ENCODE assay signal across 8 mouse cellular contexts in the genomic region with DNA sequence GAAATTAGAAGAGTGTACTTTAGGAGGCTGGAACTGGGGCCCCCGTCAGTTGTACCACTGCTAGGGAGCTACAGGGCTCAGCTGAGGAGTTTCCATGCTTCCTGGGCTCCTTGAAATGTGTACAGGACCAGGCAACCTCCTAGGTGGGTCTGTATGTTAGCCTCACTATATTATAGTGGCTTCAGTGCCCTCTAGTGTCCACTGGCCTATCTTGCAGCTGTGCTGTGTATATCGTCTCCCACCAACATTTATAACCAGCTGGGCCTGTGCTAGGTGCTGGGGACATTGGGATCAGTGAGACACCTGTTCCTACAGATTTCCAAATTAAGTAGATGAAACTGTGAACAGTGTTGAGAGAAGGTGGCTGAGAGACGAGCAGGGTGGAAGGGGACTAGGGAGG. TPM values are rescaled to one million over a fixed set of nuclear protein-coding genes. Genes with fewer than 3 reads are reported as not detected.
DNase-seq lines count a peak whose midpoint lies in the region; ATAC-seq and TF ChIP-seq lines count a peak whose summit lies in the region.

No protein-coding gene starts in this region.

- 32% methylated on average over 3 of the region's 3 CpGs for WGBS in midbrain, embryonic 13.5 days

- intact Hi-C loops in left cerebral cortex, postnatal 4 days (cut with DNase I) = no loop called here

- ATAC-seq in Patski = peak; percentile 56
- ATAC-seq in common myeloid progenitor, adult 5-6 weeks (replicated peaks; ENCODE audit: low read depth, poor library complexity, severe bottlenecking) = peak; percentile 60; the same call in 1 of the 2 replicates
- peak; percentile 44 to 61; a peak in 3 of 4 replicates for ATAC-seq in hematopoietic stem cell, adult 5-6 weeks (replicated peaks in 1 of 2; ENCODE audit: insufficient read depth in 1 of 2, low FRiP score in 2 of 2, low TSS enrichment in 1 of 2, low read depth in 1 of 2, poor library complexity in 2 of 2, severe bottlenecking in 2 of 2)
- ATAC-seq in midbrain, embryonic 13.5 days = peak; percentile 75

- peaks cover 26% of the 10 kb centered on the region for H3K4me1 ChIP-seq in midbrain, embryonic 13.5 days (replicated peaks)

- H3K9me3 ChIP-seq in midbrain, embryonic 13.5 days = no peaks in the 10 kb centered on the region

- H3K4me2 ChIP-seq in midbrain, embryonic 13.5 days (replicated peaks) = no peak overlapping the region

- H3K4me3 ChIP-seq in midbrain, embryonic 13.5 days (replicated peaks) = no peak overlapping the region

- DNase-seq in ovary, adult 18-20 months (ENCODE audit: low spot score) = peak; percentile 2
- no peak for DNase-seq in ovary, postnatal 10 days (ENCODE audit: low spot score)
- DNase-seq in Patski (ENCODE audit: low read depth, low spot score) = no peak
- DNase-seq in left cerebral cortex, postnatal 4 days = peak; percentile 49
- no peak for DNase-seq in T-cell, adult 2 months (ENCODE audit: low spot score)

- POLR2A ChIA-PET in Patski (lab: Charles Lee) = no interaction called here

- no peak overlapping the region for H3K9ac ChIP-seq in midbrain, embryonic 13.5 days (replicated peaks)

- in situ Hi-C loops in Patski (cut with MboI; ENCODE audit: low pct_unique_long_range_greater_than_20kb) = no loop called here

- no peaks in the 10 kb centered on the region for H3K36me3 ChIP-seq in midbrain, embryonic 13.5 days

- no peak overlapping the region for H3K27ac ChIP-seq in midbrain, embryonic 13.5 days

- no peak for TF ChIP-seq CTCF in Patski (IDR thresholded peaks at IDR 0.05)

- CTCF ChIA-PET in Patski (lab: Charles Lee) = interaction anchor here (0.9 to 1.9 kb wide), 8 partner anchors 13 to 229 kb away, joined by 3 to 5 read pairs (median 3); no protein-coding TSS in a partner anchor

- H3K27me3 ChIP-seq in Patski = peaks cover 26% of the 10 kb centered on the region
- H3K27me3 ChIP-seq in midbrain, embryonic 13.5 days = peaks cover 87% of the 10 kb centered on the region

RNA-seq across cellular contexts. Expression of gene Iqsec2, which starts 31.2 kb away (rescaled TPM):
- polyA plus RNA-seq in Patski (2021) = 15.0 TPM
- total RNA-seq in common myeloid progenitor, adult 5-6 weeks (2017) = 1.1 and 3.7 TPM in 2 replicates
- total RNA-seq in hematopoietic stem cell, adult 5-6 weeks (2017) = 4.5 and 5.4 TPM in 2 replicates
- total RNA-seq in left cerebral cortex, postnatal 4 days (2021) = 10 to 100 TPM; 50.3 to 56.7 TPM
- polyA plus RNA-seq in midbrain, embryonic 13.5 days (2015; fragmentation: Nextera tagmentation; extraction: Ambion mirVana) = 3.2 TPM in 2 replicates

RNA-seq across cellular contexts. Expression of gene Kdm5c, which starts 57.5 kb away (rescaled TPM):
- polyA plus RNA-seq in Patski (2021) = 86.3 TPM
- 39.6 and 59.4 TPM in 2 replicates for total RNA-seq in common myeloid progenitor, adult 5-6 weeks (2017)
- total RNA-seq in hematopoietic stem cell, adult 5-6 weeks (2017) = 39.6 and 45.1 TPM in 2 replicates
- 10 to 100 TPM; 67.4 to 89.0 TPM for total RNA-seq in left cerebral cortex, postnatal 4 days (2021)
- polyA plus RNA-seq in midbrain, embryonic 13.5 days (2015; fragmentation: Nextera tagmentation; extraction: Ambion mirVana) = 39.6 and 45.6 TPM in 2 replicates

Comparison
In these comparisons a context has a peak if more than half of its experiments do, and no peak if none do; other contexts are left out.
1. DNase-seq: peak in ovary, adult 18-20 months (single experiment) and left cerebral cortex, postnatal 4 days (single experiment); none in ovary, postnatal 10 days (single experiment), Patski (single experiment) and T-cell, adult 2 months (single experiment).
2. Peak in every context shown above with its lines, with median percentiles within 50 percentile points of each other: ATAC-seq.